Mouse (Mus musculus): Measurements from ENCODE around the gene Ppp3ca.
A peak's percentile ranks its signal among the peaks of the same experiment; 100 is the strongest.

GRCm38 (mm10) chr3:136769486-136769882, 99.6 kb downstream of the Ppp3ca start:
- TF ChIP-seq CTCF (IDR thresholded peaks at IDR 0.05 in 2 of 3, conservative IDR thresholded peaks at IDR 0.05 in 1 of 3; ENCODE audit: control insufficient read depth in 1 of 3, insufficient read depth in 1 of 3, low read depth in 2 of 3, low read length in 3 of 3, poor library complexity in 1 of 3, severe bottlenecking in 1 of 3) (peak in 1 of 3 experiments; percentile 50; a peak in 2 of 6 replicates), MAZ (IDR thresholded peaks at IDR 0.05; ENCODE audit: low read depth, low read length) (no peak), HCFC1 (IDR thresholded peaks at IDR 0.05; ENCODE audit: low read depth, low read length) (no peak), MAFK (IDR thresholded peaks at IDR 0.05; ENCODE audit: borderline replicate concordance, low read depth, low read length) (no peak), POLR2A (IDR thresholded peaks at IDR 0.05; ENCODE audit: control insufficient read depth in 1 of 2, insufficient read depth in 1 of 2, low read depth in 1 of 2, low read length in 2 of 2, poor library complexity in 1 of 2) (no peak), UBTF (IDR thresholded peaks at IDR 0.05; ENCODE audit: borderline replicate concordance, insufficient read depth, low read depth, low read length) (no peak), GABPA (IDR thresholded peaks at IDR 0.05; ENCODE audit: low read depth, low read length) (no peak), POLR2AphosphoS5 (IDR thresholded peaks at IDR 0.05; ENCODE audit: borderline replicate concordance, low read depth, low read length) (no peak), KAT2A (conservative IDR thresholded peaks at IDR 0.05; ENCODE audit: low read depth, low read length) (no peak)

All from MEL (cell line).